Mouse (Mus musculus): ENCODE data around the gene Spag9.

DNA sequence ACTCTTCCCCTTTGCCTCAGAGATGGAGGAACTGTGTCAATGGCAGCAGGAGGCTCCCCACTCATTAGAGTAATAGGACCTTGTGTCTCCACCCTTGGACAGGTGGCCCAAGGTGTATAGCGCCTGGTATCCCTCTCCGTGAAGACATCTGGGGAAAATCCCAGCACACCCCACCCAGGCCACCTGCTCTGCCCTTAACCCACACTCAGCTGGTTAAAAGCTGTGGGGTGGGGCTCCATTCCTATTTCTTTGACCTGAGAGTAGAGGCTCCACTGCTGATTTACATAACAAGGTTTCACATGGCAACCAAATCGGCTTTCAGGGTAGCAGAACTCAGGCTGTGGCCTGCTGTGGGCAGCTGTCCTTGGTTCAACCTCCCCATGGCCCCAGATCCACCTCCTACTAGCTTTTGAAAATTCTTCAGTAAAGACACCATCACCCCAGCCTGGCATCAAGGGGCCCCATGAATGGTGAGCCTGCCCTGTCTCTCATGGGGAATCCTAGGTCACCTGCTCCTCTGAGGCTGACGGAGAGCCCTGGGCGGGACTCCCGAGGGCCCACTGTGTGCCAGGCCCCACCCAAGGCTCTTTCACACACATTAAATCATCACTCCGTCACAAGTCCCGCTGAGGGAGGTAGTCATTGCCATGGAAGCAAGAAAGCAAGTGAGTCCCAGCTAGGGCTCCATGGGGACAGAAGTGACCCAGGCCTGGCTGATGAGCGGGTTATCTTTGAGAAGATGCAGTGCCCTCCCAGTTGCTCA is 167.3 kb downstream of the Spag9 start:
- TF ChIP-seq GATA1 (IDR thresholded peaks at IDR 0.05; ENCODE audit: low read length) (no peak), TAL1 (IDR thresholded peaks at IDR 0.05; ENCODE audit: low read length) (no peak)

All from erythroblast, embryonic 14.5 days (primary cell).